Mouse (Mus musculus): ENCODE data around the gene Clmn. TPM values are rescaled to one million over a fixed set of nuclear protein-coding genes. Genes with fewer than 3 reads are reported as not detected.

The Clmn gene
- polyA plus RNA-seq, 1 experiment from 2014 or later = 3.0 TPM

GRCm38 (mm10) chr12:104867851-104868250 is 3.0 kb upstream of the Clmn start:
- H3K9me3 ChIP-seq (ENCODE audit: control insufficient read depth, low read length) = no peaks in the 10 kb centered on the region
- no peak for ATAC-seq
- H3K4me1 ChIP-seq (ENCODE audit: control insufficient read depth, insufficient read depth, low read length) = peaks cover 6% of the 10 kb centered on the region; the same call in 1 of the 2 replicates
- H3K27me3 ChIP-seq (replicated peaks; ENCODE audit: control insufficient read depth, insufficient read depth, low read length) = no peaks in the 10 kb centered on the region
- H3K4me2 ChIP-seq (ENCODE audit: low read depth, low read length) = no peak overlapping the region
- H3K36me3 ChIP-seq (ENCODE audit: control insufficient read depth, insufficient read depth, low read length) = no peaks in the 10 kb centered on the region
- no peak overlapping the region for H3K9ac ChIP-seq (ENCODE audit: low read depth, low read length)
- no peak overlapping the region for H3K27ac ChIP-seq (ENCODE audit: low read length)
- WGBS = 66% methylated on average over 6 of the region's 6 CpGs
- no peak overlapping the region for H3K4me3 ChIP-seq (ENCODE audit: low read length)

- peak; percentile 24; the same call in 1 of the 2 replicates for ATAC-seq
- Histone ChIP-seq H3K27me3 (replicated peaks; ENCODE audit: control insufficient read depth, insufficient read depth, low read length) (no peaks in the 10 kb centered on the region), H3K9me3 (ENCODE audit: control insufficient read depth, low read length) (no peaks in the 10 kb centered on the region), H3K36me3 (ENCODE audit: control insufficient read depth, insufficient read depth, low read length) (no peaks in the 10 kb centered on the region), H3K4me2 (ENCODE audit: low read depth, low read length) (peak overlapping the region; percentile 96), H3K27ac (ENCODE audit: low read length) (no peak overlapping the region), H3K9ac (ENCODE audit: low read depth, low read length) (peak overlapping the region; percentile 93), H3K4me1 (ENCODE audit: control insufficient read depth, insufficient read depth, low read length) (peaks cover 6% of the 10 kb centered on the region; the same call in 1 of the 2 replicates), H3K4me3 (ENCODE audit: low read length) (peak overlapping the region; percentile 84)
- WGBS = under 1% methylated on average over 7 of the region's 10 CpGs
Observed at GRCm38 (mm10) chr12:104865166-104865535, 275 bp upstream of the Clmn start.

GRCm38 (mm10) chr12:104863653-104864052 is 1.2 kb downstream of the Clmn start:
- Histone ChIP-seq H3K36me3 (ENCODE audit: control insufficient read depth, insufficient read depth, low read length) (no peaks in the 10 kb centered on the region), H3K27me3 (replicated peaks; ENCODE audit: control insufficient read depth, insufficient read depth, low read length) (no peaks in the 10 kb centered on the region), H3K9me3 (ENCODE audit: control insufficient read depth, low read length) (no peaks in the 10 kb centered on the region), H3K4me3 (ENCODE audit: low read length) (peak overlapping the region; percentile 84), H3K4me1 (ENCODE audit: control insufficient read depth, insufficient read depth, low read length) (peaks cover 11% of the 10 kb centered on the region; the same call in 1 of the 2 replicates), H3K9ac (ENCODE audit: low read depth, low read length) (peak overlapping the region; percentile 15; the same call in 1 of the 2 replicates), H3K27ac (ENCODE audit: low read length) (peak overlapping the region; percentile 74), H3K4me2 (ENCODE audit: low read depth, low read length) (peak overlapping the region; percentile 96)
- peak; percentile 83 for ATAC-seq
- 55% methylated on average over 7 of the region's 7 CpGs for WGBS

DNA sequence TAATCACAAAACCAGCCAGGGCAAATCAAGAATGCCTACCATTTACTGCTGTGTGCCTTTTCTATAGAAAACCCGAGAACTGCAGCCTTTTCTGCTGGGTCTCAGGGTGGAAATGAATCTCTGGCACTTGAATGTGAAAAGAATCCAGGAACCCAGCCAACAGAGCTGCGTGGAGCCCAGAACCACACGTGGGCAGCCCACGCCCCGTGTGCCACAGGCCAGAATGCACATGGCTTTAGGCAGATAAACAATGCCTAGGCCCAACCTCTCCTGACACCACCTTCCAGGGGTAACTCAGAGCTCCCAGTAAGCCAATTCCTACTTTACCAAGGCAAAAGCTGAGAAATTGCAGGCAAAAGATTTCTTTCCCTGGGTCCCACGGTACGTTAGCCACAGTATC is 5.7 kb downstream of the Clmn start:
- no peak overlapping the region for H3K9ac ChIP-seq (ENCODE audit: low read depth, low read length)
- H3K27ac ChIP-seq (ENCODE audit: low read length) = no peak overlapping the region
- WGBS = 61% methylated on average over 7 of the region's 7 CpGs
- H3K9me3 ChIP-seq (ENCODE audit: control insufficient read depth, low read length) = no peaks in the 10 kb centered on the region
- H3K4me3 ChIP-seq (ENCODE audit: low read length) = no peak overlapping the region
- no peaks in the 10 kb centered on the region for H3K36me3 ChIP-seq (ENCODE audit: control insufficient read depth, insufficient read depth, low read length)
- ATAC-seq = no peak
- H3K27me3 ChIP-seq (replicated peaks; ENCODE audit: control insufficient read depth, insufficient read depth, low read length) = no peaks in the 10 kb centered on the region
- peaks cover 19% of the 10 kb centered on the region for H3K4me1 ChIP-seq (ENCODE audit: control insufficient read depth, insufficient read depth, low read length)
- H3K4me2 ChIP-seq (ENCODE audit: low read depth, low read length) = no peak overlapping the region

DNA sequence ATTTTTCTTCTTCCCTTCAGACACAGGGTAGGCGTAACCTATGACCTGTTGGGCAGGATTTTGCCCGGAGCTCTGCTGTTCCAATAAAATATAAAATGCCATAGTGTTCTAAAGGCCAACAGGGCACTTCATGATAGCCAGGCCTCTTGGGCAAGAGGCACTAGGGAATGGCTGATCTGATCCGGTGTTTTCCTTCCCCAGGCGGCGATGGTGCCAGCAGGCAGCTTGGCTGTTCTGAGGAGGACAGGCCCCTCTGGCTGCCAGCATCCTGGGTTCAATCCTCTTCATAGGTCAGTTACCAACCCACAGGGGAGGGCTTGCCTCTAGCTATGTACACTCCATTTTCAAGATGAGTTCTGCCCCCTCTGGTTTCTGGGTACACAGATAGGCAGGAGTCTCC is 6.1 kb downstream of the Clmn start:
- no peak overlapping the region for H3K4me2 ChIP-seq (ENCODE audit: low read depth, low read length)
- H3K27ac ChIP-seq (ENCODE audit: low read length) = no peak overlapping the region
- 73% methylated on average over 5 of the region's 5 CpGs for WGBS
- peaks cover 19% of the 10 kb centered on the region for H3K4me1 ChIP-seq (ENCODE audit: control insufficient read depth, insufficient read depth, low read length)
- no peaks in the 10 kb centered on the region for H3K9me3 ChIP-seq (ENCODE audit: control insufficient read depth, low read length)
- no peak for ATAC-seq
- no peak overlapping the region for H3K9ac ChIP-seq (ENCODE audit: low read depth, low read length)
- no peaks in the 10 kb centered on the region for H3K36me3 ChIP-seq (ENCODE audit: control insufficient read depth, insufficient read depth, low read length)
- no peak overlapping the region for H3K4me3 ChIP-seq (ENCODE audit: low read length)
- no peaks in the 10 kb centered on the region for H3K27me3 ChIP-seq (replicated peaks; ENCODE audit: control insufficient read depth, insufficient read depth, low read length)

DNA sequence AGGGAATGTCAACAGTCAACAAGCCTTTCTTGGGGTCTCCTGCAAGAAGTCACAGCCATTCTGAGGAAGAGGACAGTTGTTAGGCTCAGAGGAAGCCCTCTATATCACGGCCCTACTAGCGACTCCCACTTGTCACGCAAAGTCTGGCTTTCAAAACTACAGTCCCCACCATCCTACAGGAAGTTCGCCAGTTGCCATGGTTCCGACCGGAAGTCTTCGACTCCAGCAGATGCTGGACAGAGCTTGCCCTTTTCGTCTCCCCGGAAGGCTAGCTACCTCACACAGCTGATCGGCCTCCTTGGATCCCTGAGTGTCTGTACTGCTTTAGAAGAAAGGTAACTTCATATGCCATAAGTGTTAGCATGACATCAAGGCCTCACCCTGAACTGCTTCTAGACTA is 7.3 kb downstream of the Clmn start:
- 71% methylated on average over 10 of the region's 10 CpGs for WGBS

DNA sequence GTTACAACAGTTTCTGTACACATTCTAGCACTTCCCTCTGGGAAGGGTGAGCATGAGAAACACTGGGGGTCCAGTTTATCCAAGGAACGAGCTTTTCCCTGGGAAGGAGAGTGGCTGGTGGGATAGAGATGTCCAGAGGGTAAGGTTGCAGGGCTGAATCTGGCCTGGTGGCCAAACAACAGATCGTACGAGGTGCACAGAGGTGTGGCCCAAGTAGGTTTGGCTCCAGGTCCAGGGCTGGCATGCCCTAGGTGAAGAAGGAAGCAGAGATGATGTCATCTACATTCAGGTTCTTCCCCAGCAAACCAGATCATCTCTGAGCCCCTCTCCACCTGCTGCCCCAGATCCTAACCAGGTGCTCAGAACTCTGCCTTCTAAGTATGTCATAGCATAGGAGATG is 8.3 kb downstream of the Clmn start:
- WGBS = 54% methylated on average over 3 of the region's 3 CpGs
- H3K9ac ChIP-seq (ENCODE audit: low read depth, low read length) = no peak overlapping the region

More for the DNA sequence above, 7.3 kb downstream of the Clmn start:
- Histone ChIP-seq H3K4me1 (ENCODE audit: control insufficient read depth, insufficient read depth, low read length) (peaks cover 19% of the 10 kb centered on the region), H3K9me3 (ENCODE audit: control insufficient read depth, low read length) (no peaks in the 10 kb centered on the region), H3K9ac (ENCODE audit: low read depth, low read length) (no peak overlapping the region), H3K27me3 (replicated peaks; ENCODE audit: control insufficient read depth, insufficient read depth, low read length) (no peaks in the 10 kb centered on the region), H3K27ac (ENCODE audit: low read length) (no peak overlapping the region), H3K36me3 (ENCODE audit: control insufficient read depth, insufficient read depth, low read length) (no peaks in the 10 kb centered on the region), H3K4me2 (ENCODE audit: low read depth, low read length) (no peak overlapping the region), H3K4me3 (ENCODE audit: low read length) (no peak overlapping the region)
- no peak for ATAC-seq

GRCm38 (mm10) chr12:104855548-104855947 is 9.3 kb downstream of the Clmn start:
- H3K4me3 ChIP-seq (ENCODE audit: low read length) = no peak overlapping the region
- no peaks in the 10 kb centered on the region for H3K36me3 ChIP-seq (ENCODE audit: control insufficient read depth, insufficient read depth, low read length)
- H3K4me1 ChIP-seq (ENCODE audit: control insufficient read depth, insufficient read depth, low read length) = peaks cover 35% of the 10 kb centered on the region
- H3K4me2 ChIP-seq (ENCODE audit: low read depth, low read length) = no peak overlapping the region
- no peaks in the 10 kb centered on the region for H3K27me3 ChIP-seq (replicated peaks; ENCODE audit: control insufficient read depth, insufficient read depth, low read length)
- peak overlapping the region; percentile 38; the same call in 1 of the 2 replicates for H3K27ac ChIP-seq (ENCODE audit: low read length)
- ATAC-seq = peak; percentile 51
- H3K9ac ChIP-seq (ENCODE audit: low read depth, low read length) = no peak overlapping the region
- 37% methylated on average over 7 of the region's 7 CpGs for WGBS
- H3K9me3 ChIP-seq (ENCODE audit: control insufficient read depth, low read length) = no peaks in the 10 kb centered on the region

More for the DNA sequence above, 8.3 kb downstream of the Clmn start:
- Histone ChIP-seq H3K36me3 (ENCODE audit: control insufficient read depth, insufficient read depth, low read length) (no peaks in the 10 kb centered on the region), H3K27ac (ENCODE audit: low read length) (no peak overlapping the region; the same call in 1 of the 2 replicates), H3K4me3 (ENCODE audit: low read length) (no peak overlapping the region), H3K9me3 (ENCODE audit: control insufficient read depth, low read length) (no peaks in the 10 kb centered on the region), H3K27me3 (replicated peaks; ENCODE audit: control insufficient read depth, insufficient read depth, low read length) (no peaks in the 10 kb centered on the region), H3K4me2 (ENCODE audit: low read depth, low read length) (no peak overlapping the region), H3K4me1 (ENCODE audit: control insufficient read depth, insufficient read depth, low read length) (peaks cover 28% of the 10 kb centered on the region)
- ATAC-seq = no peak

DNA sequence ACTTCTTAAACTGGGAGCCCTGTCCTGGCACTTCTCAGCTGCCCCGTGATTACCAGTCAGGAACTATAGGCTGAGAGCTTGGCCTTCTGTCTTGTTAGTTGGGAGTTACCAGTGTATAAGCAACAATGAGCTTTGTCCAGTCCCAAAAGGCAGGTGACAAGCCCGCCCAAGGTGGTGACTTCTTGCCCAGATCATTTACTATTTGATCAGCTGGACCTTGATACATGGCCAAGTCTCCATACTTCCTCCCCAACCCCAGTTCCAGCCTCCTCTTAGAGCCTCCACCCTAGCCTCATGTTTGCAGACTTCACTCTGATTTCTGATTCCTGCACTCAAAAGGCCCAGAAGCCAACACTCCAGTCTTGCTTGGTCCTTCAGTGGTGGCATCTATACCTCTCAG is 10.1 kb downstream of the Clmn start:
- 83% methylated on average over 2 of the region's 2 CpGs for whole genome bisulfite sequencing
- Histone ChIP-seq H3K9ac (ENCODE audit: low read depth, low read length) (no peak overlapping the region), H3K36me3 (ENCODE audit: control insufficient read depth, insufficient read depth, low read length) (no peaks in the 10 kb centered on the region), H3K4me1 (ENCODE audit: control insufficient read depth, insufficient read depth, low read length) (peaks cover 35% of the 10 kb centered on the region), H3K27ac (ENCODE audit: low read length) (no peak overlapping the region), H3K27me3 (replicated peaks; ENCODE audit: control insufficient read depth, insufficient read depth, low read length) (no peaks in the 10 kb centered on the region), H3K4me2 (ENCODE audit: low read depth, low read length) (no peak overlapping the region), H3K4me3 (ENCODE audit: low read length) (no peak overlapping the region), H3K9me3 (ENCODE audit: control insufficient read depth, low read length) (no peaks in the 10 kb centered on the region)
- ATAC-seq = no peak

- 75% methylated on average over 7 of the region's 7 CpGs for WGBS
- ATAC-seq = no peak
- no peaks in the 10 kb centered on the region for H3K36me3 ChIP-seq (ENCODE audit: control insufficient read depth, insufficient read depth, low read length)
Observed at GRCm38 (mm10) chr12:104853374-104853773, 11.5 kb downstream of the Clmn start.

More at GRCm38 (mm10) chr12:104853374-104853773, 11.5 kb downstream of the Clmn start:
- no peak overlapping the region for H3K4me3 ChIP-seq (ENCODE audit: low read length)
- H3K27ac ChIP-seq (ENCODE audit: low read length) = no peak overlapping the region
- H3K4me2 ChIP-seq (ENCODE audit: low read depth, low read length) = no peak overlapping the region
- peaks cover 30% of the 10 kb centered on the region for H3K4me1 ChIP-seq (ENCODE audit: control insufficient read depth, insufficient read depth, low read length)
- H3K9me3 ChIP-seq (ENCODE audit: control insufficient read depth, low read length) = no peaks in the 10 kb centered on the region
- H3K27me3 ChIP-seq (replicated peaks; ENCODE audit: control insufficient read depth, insufficient read depth, low read length) = no peaks in the 10 kb centered on the region
- H3K9ac ChIP-seq (ENCODE audit: low read depth, low read length) = no peak overlapping the region

Measured in intestine, embryonic 16.5 days (tissue).